Mouse (Mus musculus): ENCODE results near the gene Slc9a3r2.

GRCm38 (mm10) chr17:24628646-24629045, 21.5 kb downstream of the Slc9a3r2 start:
- peak; percentile 99 for TF ChIP-seq CTCF (IDR thresholded peaks at IDR 0.05; ENCODE audit: low read depth)
- peak; percentile 34; the same call in 1 of the 2 replicates for TF ChIP-seq EP300 (IDR thresholded peaks at IDR 0.05; ENCODE audit: low read depth)
